Mouse (Mus musculus): ENCODE results near the gene Aldh16a1. TPM values are rescaled to one million over a fixed set of nuclear protein-coding genes. Genes with fewer than 3 reads are reported as not detected.
"Not testable (repeated sequence)": the region's sequence is repeated elsewhere in the genome, so short reads cannot be mapped to it uniquely, and the experiment has no call there.

The Aldh16a1 gene
- total and polyA plus RNA-seq, 3 experiments, result 26.3 to 110 (median 33.8) TPM

DNA sequence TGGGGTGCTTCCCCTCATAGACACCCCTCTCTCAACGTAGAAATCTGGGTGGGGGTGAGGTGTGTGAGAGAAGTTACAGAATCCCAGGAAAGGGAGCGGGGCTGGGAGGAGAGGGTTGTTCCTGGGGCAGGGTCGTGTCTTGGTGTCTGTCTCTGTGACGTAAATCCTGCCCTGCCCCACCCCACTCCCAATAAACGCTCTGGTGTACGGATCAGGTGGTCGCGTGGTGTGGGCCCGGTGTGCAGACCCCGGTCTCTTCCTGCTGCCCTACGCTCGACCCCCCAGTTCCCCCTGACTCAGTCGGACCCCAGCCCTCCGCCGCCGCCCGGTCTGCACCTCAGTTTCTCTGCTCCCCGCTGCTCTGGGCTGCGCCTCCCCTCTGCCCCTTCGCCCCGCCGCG lies 21.5 kb upstream of the Aldh16a1 start:
- ATAC-seq (ENCODE audit: extremely low read depth, insufficient number of reproducible peaks, low FRiP score, poor library complexity, severe bottlenecking) (no peak), DNase-seq (ENCODE audit: low spot score) (no peak)
- no peak overlapping the region for H3K4me3 ChIP-seq (ENCODE audit: low read depth, low read length)
- peaks cover 19% of the 10 kb centered on the region for H3K4me1 ChIP-seq (ENCODE audit: insufficient read depth, low read depth, low read length)
- TF ChIP-seq CTCF (IDR thresholded peaks at IDR 0.05; ENCODE audit: low read depth, low read length), result no peak
- TF ChIP-seq GATA2 (IDR thresholded peaks at IDR 0.05; ENCODE audit: borderline replicate concordance, low read depth, low read length), result no peak
- TF ChIP-seq TAL1 (conservative IDR thresholded peaks at IDR 0.05; ENCODE audit: low read depth, low read length), result no peak
- TF ChIP-seq GATA1 (IDR thresholded peaks at IDR 0.05; ENCODE audit: borderline replicate concordance, low read length), result no peak
- no peak for TF ChIP-seq POLR2AphosphoS5 (IDR thresholded peaks at IDR 0.05; ENCODE audit: insufficient replicate concordance, low read depth, low read length)
- no peaks in the 10 kb centered on the region for H3K36me3 ChIP-seq (replicated peaks)
- H3K27me3 ChIP-seq (ENCODE audit: insufficient read depth, low read length), result peaks cover 70% of the 10 kb centered on the region
- H3K9me3 ChIP-seq (replicated peaks), result peaks cover 3% of the 10 kb centered on the region

GRCm38 (mm10) chr7:45175398-45175797 lies 21.0 kb upstream of the Aldh16a1 start:
- ATAC-seq (ENCODE audit: extremely low read depth, insufficient number of reproducible peaks, low FRiP score, poor library complexity, severe bottlenecking) (no peak), DNase-seq (ENCODE audit: low spot score) (no peak)
- TF ChIP-seq GATA1 (IDR thresholded peaks at IDR 0.05; ENCODE audit: borderline replicate concordance, low read length) (no peak), CTCF (IDR thresholded peaks at IDR 0.05; ENCODE audit: low read depth, low read length) (no peak), GATA2 (IDR thresholded peaks at IDR 0.05; ENCODE audit: borderline replicate concordance, low read depth, low read length) (no peak), POLR2AphosphoS5 (IDR thresholded peaks at IDR 0.05; ENCODE audit: insufficient replicate concordance, low read depth, low read length) (no peak), TAL1 (conservative IDR thresholded peaks at IDR 0.05; ENCODE audit: low read depth, low read length) (no peak)
- peaks cover 8% of the 10 kb centered on the region for H3K9me3 ChIP-seq (replicated peaks)
- H3K36me3 ChIP-seq (replicated peaks), result no peaks in the 10 kb centered on the region
- H3K4me1 ChIP-seq (ENCODE audit: insufficient read depth, low read depth, low read length), result peaks cover 19% of the 10 kb centered on the region
- peaks cover 66% of the 10 kb centered on the region for H3K27me3 ChIP-seq (ENCODE audit: insufficient read depth, low read length)
- H3K4me3 ChIP-seq (ENCODE audit: low read depth, low read length), result no peak overlapping the region

- no peak overlapping the region; the same call in 1 of the 2 replicates for H3K4me3 ChIP-seq (ENCODE audit: low read depth, low read length)
- H3K4me1 ChIP-seq (ENCODE audit: insufficient read depth, low read depth, low read length), result peaks cover 19% of the 10 kb centered on the region
- H3K27me3 ChIP-seq (ENCODE audit: insufficient read depth, low read length), result peaks cover 64% of the 10 kb centered on the region
- no peaks in the 10 kb centered on the region for H3K36me3 ChIP-seq (replicated peaks)
- TF ChIP-seq CTCF (IDR thresholded peaks at IDR 0.05; ENCODE audit: low read depth, low read length) (no peak), TAL1 (conservative IDR thresholded peaks at IDR 0.05; ENCODE audit: low read depth, low read length) (no peak)
- ATAC-seq (ENCODE audit: extremely low read depth, insufficient number of reproducible peaks, low FRiP score, poor library complexity, severe bottlenecking), result no peak
- DNase-seq (ENCODE audit: low spot score), result no peak
- peaks cover 14% of the 10 kb centered on the region for H3K9me3 ChIP-seq (replicated peaks)
Observed at GRCm38 (mm10) chr7:45174567-45175280, 20.3 kb upstream of the Aldh16a1 start.

DNA sequence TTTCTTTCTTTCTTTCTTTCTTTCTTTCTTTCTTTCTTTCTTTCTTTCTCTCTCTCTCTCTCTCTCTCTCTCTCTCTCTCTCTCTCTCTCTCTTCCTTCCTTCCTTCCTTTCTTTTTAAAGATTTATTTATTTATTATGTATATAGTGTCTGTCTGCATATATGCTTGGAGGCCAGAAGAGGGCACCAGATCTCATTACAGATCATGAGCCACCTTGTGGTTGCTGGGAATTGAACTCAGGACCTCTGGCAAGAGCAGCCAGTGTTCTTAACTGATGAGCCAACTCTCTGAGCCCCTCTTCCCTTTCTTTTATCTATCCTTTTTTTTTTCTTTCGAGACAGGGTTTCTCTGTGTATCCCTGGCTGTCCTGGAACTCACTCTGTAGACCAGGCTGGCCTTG lies 19.4 kb upstream of the Aldh16a1 start:
- Histone ChIP-seq H3K4me1 (ENCODE audit: insufficient read depth, low read depth, low read length) (peaks cover 19% of the 10 kb centered on the region), H3K27me3 (ENCODE audit: insufficient read depth, low read length) (peaks cover 58% of the 10 kb centered on the region), H3K9me3 (replicated peaks) (peaks cover 21% of the 10 kb centered on the region)
- ATAC-seq (ENCODE audit: extremely low read depth, insufficient number of reproducible peaks, low FRiP score, poor library complexity, severe bottlenecking); H3K4me3 ChIP-seq (ENCODE audit: low read depth, low read length); DNase-seq (ENCODE audit: low spot score); H3K36me3 ChIP-seq (replicated peaks): not testable (repeated sequence)

GRCm38 (mm10) chr7:45172974-45173373 lies 18.6 kb upstream of the Aldh16a1 start:
- H3K36me3 ChIP-seq (replicated peaks), result no peaks in the 10 kb centered on the region
- peaks cover 18% of the 10 kb centered on the region for H3K4me1 ChIP-seq (ENCODE audit: insufficient read depth, low read depth, low read length)
- ATAC-seq (ENCODE audit: extremely low read depth, insufficient number of reproducible peaks, low FRiP score, poor library complexity, severe bottlenecking) (no peak), DNase-seq (ENCODE audit: low spot score) (no peak)
- no peak for TF ChIP-seq GATA2 (IDR thresholded peaks at IDR 0.05; ENCODE audit: borderline replicate concordance, low read depth, low read length)
- 0 out of 2 replicates have a peak, but pooled peaks have one; percentile 17 for TF ChIP-seq CTCF (IDR thresholded peaks at IDR 0.05; ENCODE audit: low read depth, low read length)
- TF ChIP-seq POLR2AphosphoS5 (IDR thresholded peaks at IDR 0.05; ENCODE audit: insufficient replicate concordance, low read depth, low read length), result no peak
- peaks cover 57% of the 10 kb centered on the region for H3K27me3 ChIP-seq (ENCODE audit: insufficient read depth, low read length)
- H3K9me3 ChIP-seq (replicated peaks), result peaks cover 25% of the 10 kb centered on the region
- H3K4me3 ChIP-seq (ENCODE audit: low read depth, low read length), result no peak overlapping the region

DNA sequence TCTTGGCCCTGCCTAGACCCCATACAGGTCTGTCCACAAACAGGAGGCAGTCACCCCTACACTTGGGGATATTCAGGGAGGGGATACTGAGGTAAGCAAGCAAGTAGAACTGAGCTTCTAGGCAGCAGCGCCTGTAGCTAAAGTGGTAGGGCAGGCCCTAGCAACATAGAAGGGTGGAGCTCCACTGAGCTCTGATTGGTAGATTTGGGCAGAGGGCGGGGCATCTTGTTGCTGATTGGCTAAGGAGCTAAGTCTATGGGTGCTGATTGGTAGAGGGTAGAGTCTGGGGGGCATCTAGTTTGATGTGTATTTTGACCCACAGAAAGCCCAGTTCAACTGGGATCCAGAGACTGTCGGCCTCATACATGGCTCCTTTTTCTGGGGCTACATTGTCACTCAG lies 15.1 kb upstream of the Aldh16a1 start:
- Histone ChIP-seq H3K4me1 (ENCODE audit: insufficient read depth, low read depth, low read length) (peaks cover 13% of the 10 kb centered on the region; the same call in 1 of the 2 replicates), H3K9me3 (replicated peaks) (peaks cover 25% of the 10 kb centered on the region), H3K27me3 (ENCODE audit: insufficient read depth, low read length) (peaks cover 55% of the 10 kb centered on the region), H3K4me3 (ENCODE audit: low read depth, low read length) (no peak overlapping the region), H3K36me3 (replicated peaks) (no peaks in the 10 kb centered on the region)
- ATAC-seq (ENCODE audit: extremely low read depth, insufficient number of reproducible peaks, low FRiP score, poor library complexity, severe bottlenecking) (no peak), DNase-seq (ENCODE audit: low spot score) (no peak)
- TF ChIP-seq GATA1 (IDR thresholded peaks at IDR 0.05; ENCODE audit: borderline replicate concordance, low read length) (no peak), TAL1 (conservative IDR thresholded peaks at IDR 0.05; ENCODE audit: low read depth, low read length) (no peak), POLR2AphosphoS5 (IDR thresholded peaks at IDR 0.05; ENCODE audit: insufficient replicate concordance, low read depth, low read length) (no peak), CTCF (IDR thresholded peaks at IDR 0.05; ENCODE audit: low read depth, low read length) (no peak), GATA2 (IDR thresholded peaks at IDR 0.05; ENCODE audit: borderline replicate concordance, low read depth, low read length) (no peak)

DNA sequence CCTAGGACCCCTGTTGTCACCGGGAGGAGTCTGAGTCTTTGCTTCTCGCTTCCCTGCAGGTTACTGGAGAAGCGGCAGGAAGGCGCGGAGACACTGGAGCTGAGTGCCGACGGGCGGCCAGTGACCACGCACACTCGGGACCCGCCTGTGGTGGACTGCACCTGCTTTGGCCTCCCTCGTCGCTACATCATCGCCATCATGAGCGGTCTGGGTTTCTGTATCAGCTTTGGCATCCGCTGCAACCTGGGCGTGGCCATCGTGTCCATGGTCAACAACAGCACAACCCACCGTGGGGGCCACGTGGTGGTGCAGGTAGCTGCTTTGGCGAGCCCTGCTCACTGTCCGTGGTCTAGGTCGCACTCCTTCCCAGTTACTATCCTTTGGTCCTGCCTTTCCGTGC lies 14.3 kb upstream of the Aldh16a1 start:
- Histone ChIP-seq H3K4me3 (ENCODE audit: low read depth, low read length) (no peak overlapping the region), H3K9me3 (replicated peaks) (peaks cover 25% of the 10 kb centered on the region)
- TF ChIP-seq TAL1 (conservative IDR thresholded peaks at IDR 0.05; ENCODE audit: low read depth, low read length), result no peak
- TF ChIP-seq GATA1 (IDR thresholded peaks at IDR 0.05; ENCODE audit: borderline replicate concordance, low read length), result no peak
- no peak for TF ChIP-seq GATA2 (IDR thresholded peaks at IDR 0.05; ENCODE audit: borderline replicate concordance, low read depth, low read length)
- TF ChIP-seq POLR2AphosphoS5 (IDR thresholded peaks at IDR 0.05; ENCODE audit: insufficient replicate concordance, low read depth, low read length), result no peak
- TF ChIP-seq CTCF (IDR thresholded peaks at IDR 0.05; ENCODE audit: low read depth, low read length), result no peak

More for the DNA sequence above, 14.3 kb upstream of the Aldh16a1 start:
- Histone ChIP-seq H3K27me3 (ENCODE audit: insufficient read depth, low read length) (peaks cover 59% of the 10 kb centered on the region), H3K36me3 (replicated peaks) (no peaks in the 10 kb centered on the region), H3K4me1 (ENCODE audit: insufficient read depth, low read depth, low read length) (peaks cover 19% of the 10 kb centered on the region)
- no peak for ATAC-seq (ENCODE audit: extremely low read depth, insufficient number of reproducible peaks, low FRiP score, poor library complexity, severe bottlenecking)
- no peak for DNase-seq (ENCODE audit: low spot score)
